Mouse (Mus musculus): ENCODE data around the gene Mlf1. TPM values are rescaled to one million over a fixed set of nuclear protein-coding genes. Genes with fewer than 3 reads are reported as not detected.
A peak's percentile ranks its signal among the peaks of the same experiment; 100 is the strongest.

Mlf1 gene
- polyA plus RNA-seq (2016; fragmentation: Nextera tagmentation; extraction: Ambion mirVana): 26.1 and 29.8 TPM in 2 replicates

- WGBS: 0% methylated on average over 35 of the region's 35 CpGs
- Histone ChIP-seq H3K4me1 (peaks cover 10% of the 10 kb centered on the region), H3K36me3 (no peaks in the 10 kb centered on the region), H3K27me3 (ENCODE audit: low read depth, poor library complexity, severe bottlenecking) (peaks cover 30% of the 10 kb centered on the region), H3K27ac (replicated peaks) (peak within 1 kb of the TSS; percentile 84), H3K4me3 (peak within 1 kb of the TSS; percentile 67), H3K9me3 (replicated peaks) (no peaks in the 10 kb centered on the region)
- DNase-seq (ENCODE audit: low spot score): peak; percentile 92
Observed at GRCm38 (mm10) chr3:67373872-67374271, at the start of gene Mlf1. TSS of gene Mlf1 (plus strand) at chr3:67374097.

GRCm38 (mm10) chr3:67339558-67339957, 34.3 kb upstream of the Mlf1 start:
- WGBS: 79% methylated on average over 3 of the region's 3 CpGs
- Histone ChIP-seq H3K27ac (replicated peaks) (no peak overlapping the region), H3K9me3 (replicated peaks) (no peaks in the 10 kb centered on the region), H3K4me1 (0 out of 2 replicates have a peak, but pooled peaks cover 3% of the 10 kb centered on the region), H3K36me3 (no peaks in the 10 kb centered on the region), H3K4me3 (no peak overlapping the region), H3K27me3 (ENCODE audit: low read depth, poor library complexity, severe bottlenecking) (no peaks in the 10 kb centered on the region)
- no peak for DNase-seq (ENCODE audit: low spot score)

- no peaks in the 10 kb centered on the region for H3K36me3 ChIP-seq
- H3K9me3 ChIP-seq (replicated peaks): no peaks in the 10 kb centered on the region
- no peaks in the 10 kb centered on the region for H3K27me3 ChIP-seq (ENCODE audit: low read depth, poor library complexity, severe bottlenecking)
- H3K27ac ChIP-seq (replicated peaks): no peak overlapping the region
- H3K4me3 ChIP-seq: no peak overlapping the region
- 0 out of 2 replicates have a peak, but pooled peaks cover 3% of the 10 kb centered on the region for H3K4me1 ChIP-seq
- DNase-seq (ENCODE audit: low spot score): no peak
- 87% methylated on average over 7 of the region's 7 CpGs for WGBS
Observed at GRCm38 (mm10) chr3:67340921-67341320, 33.0 kb upstream of the Mlf1 start.

GRCm38 (mm10) chr3:67343004-67343662, 30.8 kb upstream of the Mlf1 start:
- Histone ChIP-seq H3K36me3 (no peaks in the 10 kb centered on the region), H3K4me3 (no peak overlapping the region), H3K4me1 (peaks cover 5% of the 10 kb centered on the region; the same call in 1 of the 2 replicates), H3K9me3 (replicated peaks) (no peaks in the 10 kb centered on the region), H3K27me3 (ENCODE audit: low read depth, poor library complexity, severe bottlenecking) (no peaks in the 10 kb centered on the region), H3K27ac (replicated peaks) (no peak overlapping the region)
- 57% methylated on average over 5 of the region's 5 CpGs for WGBS
- no peak for DNase-seq (ENCODE audit: low spot score)

GRCm38 (mm10) chr3:67344599-67344998, 29.3 kb upstream of the Mlf1 start:
- peak; percentile 57 for DNase-seq (ENCODE audit: low spot score)
- Histone ChIP-seq H3K27me3 (ENCODE audit: low read depth, poor library complexity, severe bottlenecking) (no peaks in the 10 kb centered on the region), H3K9me3 (replicated peaks) (no peaks in the 10 kb centered on the region), H3K36me3 (no peaks in the 10 kb centered on the region), H3K27ac (replicated peaks) (no peak overlapping the region), H3K4me3 (no peak overlapping the region), H3K4me1 (peaks cover 3% of the 10 kb centered on the region; the same call in 1 of the 2 replicates)
- whole genome bisulfite sequencing: 12% methylated on average over 2 of the region's 2 CpGs

- H3K27ac ChIP-seq (replicated peaks): no peak overlapping the region
- no peaks in the 10 kb centered on the region for H3K9me3 ChIP-seq (replicated peaks)
- WGBS: 67% methylated on average over 2 of the region's 2 CpGs
- H3K4me3 ChIP-seq: no peak overlapping the region
- no peaks in the 10 kb centered on the region for H3K27me3 ChIP-seq (ENCODE audit: low read depth, poor library complexity, severe bottlenecking)
- no peak for DNase-seq (ENCODE audit: low spot score)
- peaks cover 9% of the 10 kb centered on the region for H3K4me1 ChIP-seq
- no peaks in the 10 kb centered on the region for H3K36me3 ChIP-seq
Observed at GRCm38 (mm10) chr3:67346674-67347073, 27.2 kb upstream of the Mlf1 start.

GRCm38 (mm10) chr3:67351406-67352127, 22.3 kb upstream of the Mlf1 start:
- Histone ChIP-seq H3K36me3 (no peaks in the 10 kb centered on the region), H3K27ac (replicated peaks) (0 out of 2 replicates have a peak overlapping the region, but pooled peaks have one; percentile 43), H3K4me1 (peaks cover 15% of the 10 kb centered on the region), H3K9me3 (replicated peaks) (no peaks in the 10 kb centered on the region), H3K4me3 (no peak overlapping the region), H3K27me3 (ENCODE audit: low read depth, poor library complexity, severe bottlenecking) (no peaks in the 10 kb centered on the region)
- DNase-seq (ENCODE audit: low spot score): peak; percentile 34
- 60% methylated on average over 12 of the region's 12 CpGs for WGBS

GRCm38 (mm10) chr3:67352128-67352762, 21.7 kb upstream of the Mlf1 start:
- Histone ChIP-seq H3K4me3 (no peak overlapping the region), H3K27ac (replicated peaks) (0 out of 2 replicates have a peak overlapping the region, but pooled peaks have one; percentile 43), H3K36me3 (no peaks in the 10 kb centered on the region), H3K9me3 (replicated peaks) (no peaks in the 10 kb centered on the region), H3K4me1 (peaks cover 13% of the 10 kb centered on the region), H3K27me3 (ENCODE audit: low read depth, poor library complexity, severe bottlenecking) (no peaks in the 10 kb centered on the region)
- DNase-seq (ENCODE audit: low spot score): peak; percentile 26
- 36% methylated on average over 3 of the region's 5 CpGs for WGBS

- peaks cover 13% of the 10 kb centered on the region for H3K4me1 ChIP-seq
- WGBS: 90% methylated on average over 3 of the region's 3 CpGs
- no peak overlapping the region for H3K4me3 ChIP-seq
- H3K27ac ChIP-seq (replicated peaks): no peak overlapping the region
- no peak for DNase-seq (ENCODE audit: low spot score)
- no peaks in the 10 kb centered on the region for H3K27me3 ChIP-seq (ENCODE audit: low read depth, poor library complexity, severe bottlenecking)
- no peaks in the 10 kb centered on the region for H3K9me3 ChIP-seq (replicated peaks)
- no peaks in the 10 kb centered on the region for H3K36me3 ChIP-seq
Observed at GRCm38 (mm10) chr3:67352763-67353149, 21.1 kb upstream of the Mlf1 start.

- DNase-seq (ENCODE audit: low spot score): no peak
Observed at GRCm38 (mm10) chr3:67358376-67358775, 15.5 kb upstream of the Mlf1 start.

GRCm38 (mm10) chr3:67366087-67366892, 7.6 kb upstream of the Mlf1 start:
- no peaks in the 10 kb centered on the region for H3K27me3 ChIP-seq (ENCODE audit: low read depth, poor library complexity, severe bottlenecking)
- no peak overlapping the region for H3K4me3 ChIP-seq
- H3K9me3 ChIP-seq (replicated peaks): no peaks in the 10 kb centered on the region
- WGBS: 81% methylated on average over 4 of the region's 4 CpGs
- DNase-seq (ENCODE audit: low spot score): no peak
- no peaks in the 10 kb centered on the region for H3K4me1 ChIP-seq
- H3K27ac ChIP-seq (replicated peaks): no peak overlapping the region
- no peaks in the 10 kb centered on the region for H3K36me3 ChIP-seq

More at GRCm38 (mm10) chr3:67358376-67358775, 15.5 kb upstream of the Mlf1 start:
- 92% methylated on average over 7 of the region's 7 CpGs for WGBS
- no peaks in the 10 kb centered on the region for H3K36me3 ChIP-seq
- H3K9me3 ChIP-seq (replicated peaks): no peaks in the 10 kb centered on the region
- no peak overlapping the region for H3K4me3 ChIP-seq
- no peaks in the 10 kb centered on the region for H3K4me1 ChIP-seq
- no peak overlapping the region for H3K27ac ChIP-seq (replicated peaks)
- no peaks in the 10 kb centered on the region for H3K27me3 ChIP-seq (ENCODE audit: low read depth, poor library complexity, severe bottlenecking)

- H3K36me3 ChIP-seq: no peaks in the 10 kb centered on the region
- peaks cover 5% of the 10 kb centered on the region for H3K27me3 ChIP-seq (ENCODE audit: low read depth, poor library complexity, severe bottlenecking)
- no peak overlapping the region for H3K27ac ChIP-seq (replicated peaks)
- WGBS: 91% methylated on average over 6 of the region's 6 CpGs
- DNase-seq (ENCODE audit: low spot score): no peak
- no peak overlapping the region for H3K4me3 ChIP-seq
- no peaks in the 10 kb centered on the region for H3K4me1 ChIP-seq
- no peaks in the 10 kb centered on the region for H3K9me3 ChIP-seq (replicated peaks)
Observed at GRCm38 (mm10) chr3:67367481-67367880, 6.4 kb upstream of the Mlf1 start.
